Mouse (Mus musculus): Measurements from ENCODE around the gene Zbtb16. TPM values are rescaled to one million over a fixed set of nuclear protein-coding genes. Genes with fewer than 3 reads are reported as not detected.

Gene Zbtb16
- total RNA-seq, 2 experiments from 2014 or later: 0.77 to 1.7 TPM

GRCm38 (mm10) chr9:48753881-48754280, 82.1 kb downstream of the Zbtb16 start:
- no peak for ATAC-seq (replicated peaks; ENCODE audit: low FRiP score, poor library complexity, severe bottlenecking)

DNA sequence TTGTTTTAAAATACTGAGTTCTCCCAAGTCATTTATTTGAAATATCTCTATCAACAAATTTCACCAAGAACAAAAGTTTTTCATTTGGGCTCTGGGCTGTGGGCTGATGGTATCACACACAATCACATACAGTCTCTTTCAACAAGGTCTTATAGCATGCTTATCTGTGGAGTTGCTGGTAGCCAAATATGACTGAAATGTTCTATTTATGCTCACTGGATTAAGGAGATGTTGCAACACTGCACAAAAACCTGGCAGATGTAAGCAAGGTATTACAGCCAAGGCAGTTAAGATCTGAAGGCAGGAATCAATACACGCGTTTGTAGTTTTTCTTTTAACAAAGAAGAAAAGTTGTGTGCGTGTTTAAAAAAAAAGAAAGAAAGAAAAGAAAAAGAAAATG, 84.1 kb downstream of the Zbtb16 start:
- no peak for ATAC-seq (replicated peaks; ENCODE audit: low FRiP score, poor library complexity, severe bottlenecking)

GRCm38 (mm10) chr9:48749666-48750065, 86.4 kb downstream of the Zbtb16 start:
- ATAC-seq (replicated peaks; ENCODE audit: low FRiP score, poor library complexity, severe bottlenecking): no peak

DNA sequence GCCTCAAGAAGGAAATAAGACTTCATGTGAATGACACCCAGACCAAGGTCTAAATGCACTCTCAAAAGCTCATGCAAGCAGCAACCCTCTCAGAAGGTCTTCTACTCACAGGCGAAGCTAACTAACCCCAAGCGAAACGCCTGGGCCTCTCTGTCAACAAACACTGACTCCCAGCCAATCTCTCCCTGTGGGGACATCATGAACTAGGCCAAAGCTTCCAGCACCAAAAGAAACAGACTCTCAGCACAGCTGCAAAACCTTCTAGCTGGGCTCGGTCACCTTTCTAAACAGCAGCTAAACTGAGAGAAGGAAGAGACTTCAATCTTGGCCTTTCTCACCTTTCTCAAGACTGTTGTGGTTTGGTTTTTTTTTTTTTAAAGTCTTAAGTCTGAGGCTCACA, 86.9 kb downstream of the Zbtb16 start:
- ATAC-seq (replicated peaks; ENCODE audit: low FRiP score, poor library complexity, severe bottlenecking): no peak

- no peak for ATAC-seq (replicated peaks; ENCODE audit: low FRiP score, poor library complexity, severe bottlenecking)
Observed at GRCm38 (mm10) chr9:48748761-48749160, 87.3 kb downstream of the Zbtb16 start.

- ATAC-seq (replicated peaks; ENCODE audit: low FRiP score, poor library complexity, severe bottlenecking): no peak
Observed at GRCm38 (mm10) chr9:48748216-48748615, 87.8 kb downstream of the Zbtb16 start.

DNA sequence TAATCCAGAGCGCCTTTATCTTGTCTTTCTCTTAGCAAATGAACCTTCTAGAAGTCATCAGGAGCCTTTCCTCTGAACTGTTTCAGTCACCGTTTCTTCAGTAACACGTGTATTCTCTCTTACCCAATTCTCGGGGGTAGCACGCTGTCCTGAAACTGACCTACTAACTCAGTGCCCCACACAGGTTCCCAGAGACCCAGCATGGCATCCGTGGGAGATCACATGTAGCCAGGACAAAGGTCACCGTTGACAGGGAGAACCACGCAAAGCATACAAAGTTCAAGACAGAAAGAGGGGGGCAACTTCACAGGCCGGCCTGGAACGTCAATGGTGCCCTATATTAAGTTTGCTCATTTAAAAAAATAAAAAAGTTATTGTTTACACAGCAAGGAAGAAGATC, 89.5 kb downstream of the Zbtb16 start:
- ATAC-seq (replicated peaks; ENCODE audit: low FRiP score, poor library complexity, severe bottlenecking): no peak

GRCm38 (mm10) chr9:48745347-48746119, 90.5 kb downstream of the Zbtb16 start:
- no peak for ATAC-seq (replicated peaks; ENCODE audit: low FRiP score, poor library complexity, severe bottlenecking)

DNA sequence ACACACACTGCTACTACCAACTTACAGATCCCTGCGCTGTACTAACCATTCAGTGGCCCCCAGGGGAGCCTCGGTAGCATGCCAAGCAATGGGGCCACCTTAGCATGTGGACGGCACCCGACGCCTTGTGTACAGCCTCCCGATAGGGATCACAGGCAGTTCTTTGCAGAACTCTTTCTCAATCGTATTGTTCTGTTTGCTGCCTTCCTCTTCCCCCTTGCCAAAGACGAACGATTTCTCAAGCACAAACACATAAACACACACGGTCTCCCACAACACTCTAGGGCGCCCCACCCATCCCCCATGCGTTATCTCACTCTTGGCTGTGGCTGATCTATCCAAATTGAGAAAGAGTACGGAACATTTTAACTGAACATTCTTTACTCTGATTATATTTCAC, 91.1 kb downstream of the Zbtb16 start:
- no peak for ATAC-seq (replicated peaks; ENCODE audit: low FRiP score, poor library complexity, severe bottlenecking)

DNA sequence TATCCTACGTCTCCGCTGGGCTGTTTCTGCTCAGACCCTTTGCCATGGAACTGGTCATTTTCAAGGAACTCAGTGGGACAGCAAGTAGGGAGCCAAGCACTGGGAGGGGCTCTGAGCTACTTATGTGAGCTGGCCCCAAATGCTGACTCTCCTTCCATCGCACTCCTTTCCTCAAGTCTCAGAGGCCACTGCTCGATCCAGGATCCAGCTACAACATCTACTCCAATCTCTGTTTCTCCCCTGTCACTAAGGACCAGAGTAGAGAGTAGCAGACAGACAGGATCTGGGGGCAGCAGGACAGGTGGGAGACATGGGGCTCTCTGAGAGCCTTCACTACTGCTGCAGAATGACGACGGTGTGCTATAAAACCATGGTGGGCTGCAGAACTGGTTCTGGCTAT, 91.6 kb downstream of the Zbtb16 start:
- ATAC-seq (replicated peaks; ENCODE audit: low FRiP score, poor library complexity, severe bottlenecking): no peak

GRCm38 (mm10) chr9:48743338-48744285, 92.4 kb downstream of the Zbtb16 start:
- ATAC-seq (replicated peaks; ENCODE audit: low FRiP score, poor library complexity, severe bottlenecking): no peak

GRCm38 (mm10) chr9:48742150-48742549, 93.9 kb downstream of the Zbtb16 start:
- no peak for ATAC-seq (replicated peaks; ENCODE audit: low FRiP score, poor library complexity, severe bottlenecking)

DNA sequence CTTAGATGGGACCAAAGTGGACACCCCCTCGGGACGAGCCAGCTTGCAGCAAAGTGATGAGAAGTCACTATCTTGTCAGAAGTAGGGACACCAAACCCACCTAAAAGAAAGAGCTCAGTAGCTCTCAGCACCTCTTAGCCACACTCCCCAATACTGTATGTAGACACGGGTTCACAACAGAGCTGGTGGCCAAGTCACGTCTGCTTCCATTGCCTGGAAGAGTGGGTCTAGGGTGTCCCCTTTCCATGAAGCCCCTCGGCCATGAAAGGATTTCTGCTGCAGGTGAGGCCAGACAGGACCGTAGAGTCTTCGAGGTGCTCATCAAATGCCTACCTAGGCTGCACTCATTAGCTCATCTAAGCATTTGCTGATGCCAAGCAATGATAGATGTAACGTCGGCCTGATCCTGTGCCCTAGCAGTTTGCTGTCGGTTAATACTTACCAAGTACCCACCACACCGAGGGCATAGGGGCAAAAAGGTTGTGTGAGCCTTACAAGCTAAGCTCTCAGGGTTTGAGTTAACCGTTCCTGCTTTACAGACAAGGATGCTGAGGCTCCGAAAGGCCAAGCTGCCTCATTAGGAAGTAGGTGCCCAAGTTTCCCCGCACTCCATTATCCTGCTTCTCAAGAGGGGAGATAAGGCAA, 94.5 kb downstream of the Zbtb16 start:
- ATAC-seq (replicated peaks; ENCODE audit: low FRiP score, poor library complexity, severe bottlenecking): no peak

GRCm38 (mm10) chr9:48740732-48741255, 95.2 kb downstream of the Zbtb16 start:
- no peak for ATAC-seq (replicated peaks; ENCODE audit: low FRiP score, poor library complexity, severe bottlenecking)

GRCm38 (mm10) chr9:48740098-48740505, 95.9 kb downstream of the Zbtb16 start:
- ATAC-seq (replicated peaks; ENCODE audit: low FRiP score, poor library complexity, severe bottlenecking): no peak

- ATAC-seq (replicated peaks; ENCODE audit: low FRiP score, poor library complexity, severe bottlenecking): no peak
Observed at GRCm38 (mm10) chr9:48738795-48739476, 97.1 kb downstream of the Zbtb16 start.

GRCm38 (mm10) chr9:48737911-48738310, 98.1 kb downstream of the Zbtb16 start:
- no peak for ATAC-seq (replicated peaks; ENCODE audit: low FRiP score, poor library complexity, severe bottlenecking)

GRCm38 (mm10) chr9:48737210-48737850, 98.7 kb downstream of the Zbtb16 start:
- ATAC-seq (replicated peaks; ENCODE audit: low FRiP score, poor library complexity, severe bottlenecking): no peak

Data from erythroblast, adult 5-6 weeks (primary cell).